Mouse (Mus musculus) stomach, embryonic 15.5 days (tissue): ENCODE results near the gene Mbnl2. TPM values are rescaled to one million over a fixed set of nuclear protein-coding genes. Genes with fewer than 3 reads are reported as not detected.

ENCODE experiments used
- ATAC-seq: fragments of 200-750 bp; cut with Nextera tagmentation; 2 replicates; pipeline ENCODE4 v1.8.0; 2017; ENCODE audit warnings: low read depth, moderate number of reproducible peaks, moderate TSS enrichment; ENCODE audit not compliant: insufficient read depth, low FRiP score
- H3K27ac ChIP-seq: fragments of 300-500 bp; sonication (generic); 2 replicates; pipeline ENCODE4 v1.5.1; 2015; ENCODE audit warnings: mild to moderate bottlenecking, inconsistent platforms
- H3K27me3 ChIP-seq: fragments of 300-500 bp; sonication (generic); replicated peaks from 2 replicates; pipeline ENCODE4 v1.6.1; 2015; ENCODE audit warnings: inconsistent platforms
- H3K36me3 ChIP-seq: fragments of 300-500 bp; sonication (generic); 2 replicates; pipeline ENCODE4 v1.6.1; 2015; ENCODE audit warnings: inconsistent platforms
- H3K4me1 ChIP-seq: fragments of 300-500 bp; sonication (generic); 2 replicates; pipeline ENCODE4 v1.6.1; 2015; ENCODE audit warnings: inconsistent platforms
- H3K4me2 ChIP-seq: fragments of 300-500 bp; sonication (generic); 2 replicates; pipeline ENCODE4 v1.6.1; 2015; ENCODE audit warnings: mild to moderate bottlenecking, inconsistent platforms
- H3K4me3 ChIP-seq: fragments of 300-500 bp; sonication (generic); replicated peaks from 2 replicates; pipeline ENCODE4 v1.5.1; 2015; ENCODE audit warnings: inconsistent platforms
- H3K9ac ChIP-seq: fragments of 300-500 bp; sonication (generic); 2 replicates; pipeline ENCODE4 v1.6.1; 2015; ENCODE audit warnings: inconsistent platforms
- H3K9me3 ChIP-seq: fragments of 300-500 bp; sonication (generic); 2 replicates; pipeline ENCODE4 v1.6.1; 2016; ENCODE audit warnings: inconsistent platforms
- WGBS: fragments of 180-500 bp; shearing (Covaris S2); methylation state at CpG from one replicate; pipeline ENCODE4 v1.1.7; 2015; 5-methylcytosine and 5-hydroxymethylcytosine counted together
- polyA plus RNA-seq: library from polyadenylated mRNA; unstranded; fragments of >200 nt; fragmentation: Nextera tagmentation; extraction: Ambion mirVana; gene quantifications from 2 replicates; pipeline ENCODE4 v1.2.1, GENCODE M21; 2015

Mbnl2 gene
- polyA plus RNA-seq, 1 experiment from 2014 or later, result 109 TPM

DNA sequence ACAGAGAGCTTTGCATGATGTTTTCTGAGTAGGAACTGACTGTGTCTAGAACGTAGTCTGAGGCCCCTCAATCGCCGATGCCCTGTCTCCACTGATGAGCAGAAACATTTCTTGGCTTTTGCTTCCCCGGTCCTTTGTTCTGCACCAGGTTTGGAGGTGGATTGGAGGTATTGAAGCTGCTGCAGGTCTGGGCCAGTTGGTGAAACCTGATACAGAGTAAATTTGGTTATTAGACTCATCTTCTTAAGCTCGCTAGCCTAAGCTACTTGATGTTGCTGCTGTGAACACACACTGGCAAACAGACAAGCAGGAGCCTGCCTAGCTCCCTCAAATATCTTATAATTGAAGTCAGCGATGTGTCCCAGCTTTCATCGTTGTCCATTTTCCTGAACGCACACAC, 46.6 kb downstream of the Mbnl2 start:
- Histone ChIP-seq H3K4me2 (no peak overlapping the region), H3K9ac (no peak overlapping the region), H3K27me3 (no peaks in the 10 kb centered on the region), H3K4me3 (no peak overlapping the region), H3K4me1 (peaks cover 16% of the 10 kb centered on the region), H3K9me3 (no peaks in the 10 kb centered on the region), H3K27ac (peak overlapping the region; percentile 42; the same call in 1 of the 2 replicates), H3K36me3 (no peaks in the 10 kb centered on the region; the same call in 1 of the 2 replicates)
- WGBS, result 80% methylated on average over 8 of the region's 8 CpGs
- no peak for ATAC-seq

GRCm38 (mm10) chr14:120323111-120323510, 47.6 kb downstream of the Mbnl2 start:
- Histone ChIP-seq H3K27ac (no peak overlapping the region), H3K27me3 (no peaks in the 10 kb centered on the region), H3K4me3 (no peak overlapping the region), H3K9ac (no peak overlapping the region), H3K4me1 (peaks cover 14% of the 10 kb centered on the region), H3K9me3 (no peaks in the 10 kb centered on the region), H3K36me3 (no peaks in the 10 kb centered on the region; the same call in 1 of the 2 replicates), H3K4me2 (no peak overlapping the region)
- no peak for ATAC-seq
- WGBS, result 40% methylated on average over 1 of the region's 1 CpGs

DNA sequence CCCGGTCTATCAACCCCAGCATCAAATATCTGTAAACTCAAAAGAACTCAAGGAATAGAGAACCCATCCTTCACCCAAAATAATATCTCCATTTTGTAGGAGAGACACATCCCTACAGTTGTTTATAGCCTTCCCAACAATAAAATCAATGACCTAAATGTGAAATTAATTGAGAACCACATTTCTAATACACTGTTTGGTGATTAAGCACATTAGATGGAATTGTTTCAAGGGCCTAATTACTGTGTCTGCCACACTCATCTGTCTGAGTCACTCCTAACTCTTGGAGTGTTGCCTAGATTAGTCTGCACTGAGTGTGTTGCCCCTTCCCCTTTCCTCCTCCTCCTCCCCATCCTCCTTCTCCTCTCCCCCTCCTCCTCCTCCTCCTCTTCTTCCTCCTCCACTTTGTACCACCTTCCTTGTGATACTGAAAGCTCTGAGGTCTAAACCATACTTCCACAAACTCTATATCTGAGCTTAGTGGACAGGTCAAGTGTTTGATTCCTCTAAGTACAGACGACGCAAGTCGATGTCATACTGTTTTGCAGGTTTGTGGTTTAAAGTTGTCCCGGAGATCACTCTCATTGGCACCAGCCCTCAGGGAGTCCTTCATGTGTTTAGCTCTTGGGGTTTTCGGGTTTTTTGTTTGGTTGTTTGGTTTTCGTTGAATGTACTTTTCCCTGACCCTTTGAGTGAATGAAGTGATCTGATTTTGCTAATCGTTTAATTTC, 48.8 kb downstream of the Mbnl2 start:
- no peak overlapping the region for H3K9ac ChIP-seq
- H3K27me3 ChIP-seq, result no peaks in the 10 kb centered on the region
- peaks cover 10% of the 10 kb centered on the region for H3K4me1 ChIP-seq
- 83% methylated on average over 8 of the region's 8 CpGs for WGBS
- H3K4me3 ChIP-seq, result no peak overlapping the region
- no peaks in the 10 kb centered on the region; the same call in 1 of the 2 replicates for H3K36me3 ChIP-seq
- H3K4me2 ChIP-seq, result no peak overlapping the region
- no peaks in the 10 kb centered on the region for H3K9me3 ChIP-seq
- no peak for ATAC-seq
- no peak overlapping the region for H3K27ac ChIP-seq

- Histone ChIP-seq H3K36me3 (no peaks in the 10 kb centered on the region; the same call in 1 of the 2 replicates), H3K9me3 (no peaks in the 10 kb centered on the region), H3K9ac (no peak overlapping the region), H3K4me1 (peaks cover 6% of the 10 kb centered on the region), H3K27me3 (no peaks in the 10 kb centered on the region), H3K4me3 (no peak overlapping the region), H3K27ac (no peak overlapping the region), H3K4me2 (no peak overlapping the region)
- 86% methylated on average over 19 of the region's 19 CpGs for WGBS
- ATAC-seq, result no peak
Observed at GRCm38 (mm10) chr14:120324883-120325480, 49.5 kb downstream of the Mbnl2 start.

DNA sequence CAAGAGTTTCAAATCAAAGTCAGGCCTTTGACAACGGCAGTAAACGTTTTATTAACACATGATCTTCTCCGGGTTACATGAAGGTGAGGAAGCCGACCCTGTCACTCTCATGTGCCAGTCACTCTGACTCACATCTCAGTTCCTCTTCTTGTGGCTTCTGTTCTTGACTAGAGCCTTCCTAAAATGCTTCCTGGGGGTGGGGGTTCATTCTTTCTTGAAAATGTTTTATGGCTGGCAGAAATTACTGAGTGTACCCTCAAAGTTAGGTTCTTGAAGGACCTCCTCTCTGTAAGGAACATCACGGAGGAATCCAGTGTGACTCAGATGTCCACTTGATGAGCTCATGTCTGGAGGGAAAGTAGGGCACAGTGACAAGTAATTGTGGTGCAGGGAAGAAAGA, 50.2 kb downstream of the Mbnl2 start:
- H3K4me2 ChIP-seq, result no peak overlapping the region
- 67% methylated on average over 5 of the region's 5 CpGs for WGBS
- peaks cover 6% of the 10 kb centered on the region for H3K4me1 ChIP-seq
- H3K36me3 ChIP-seq, result no peaks in the 10 kb centered on the region; the same call in 1 of the 2 replicates
- no peak overlapping the region for H3K27ac ChIP-seq
- H3K4me3 ChIP-seq, result no peak overlapping the region
- H3K27me3 ChIP-seq, result no peaks in the 10 kb centered on the region
- H3K9me3 ChIP-seq, result no peaks in the 10 kb centered on the region
- no peak overlapping the region for H3K9ac ChIP-seq
- no peak for ATAC-seq

DNA sequence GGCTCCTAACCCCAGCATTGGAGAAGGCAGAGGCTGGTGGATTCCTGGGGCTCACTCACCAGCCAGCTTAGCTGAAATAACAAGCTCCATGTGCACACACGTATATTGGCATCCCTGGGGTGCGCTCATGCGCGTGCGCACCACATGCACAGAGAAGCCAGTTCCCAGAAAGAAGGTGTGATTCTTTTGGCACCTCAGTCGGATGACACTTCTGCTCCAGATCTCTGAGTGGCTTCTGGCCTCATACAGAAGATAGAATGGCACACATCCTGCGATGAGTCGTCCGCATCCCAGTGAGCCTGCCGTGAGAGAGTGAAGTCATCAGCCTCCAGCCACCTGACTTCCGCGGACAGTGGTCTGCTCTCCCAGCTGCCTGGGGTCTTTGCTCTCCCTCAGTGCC, 55.0 kb downstream of the Mbnl2 start:
- H3K4me1 ChIP-seq, result peaks cover 8% of the 10 kb centered on the region; the same call in 1 of the 2 replicates
- no peak overlapping the region for H3K4me2 ChIP-seq
- H3K36me3 ChIP-seq, result no peaks in the 10 kb centered on the region
- no peak overlapping the region for H3K27ac ChIP-seq
- H3K9ac ChIP-seq, result no peak overlapping the region
- no peak overlapping the region for H3K4me3 ChIP-seq
- ATAC-seq, result no peak
- H3K9me3 ChIP-seq, result no peaks in the 10 kb centered on the region
- WGBS, result 76% methylated on average over 12 of the region's 12 CpGs
- no peaks in the 10 kb centered on the region for H3K27me3 ChIP-seq

GRCm38 (mm10) chr14:120330881-120331514, 55.5 kb downstream of the Mbnl2 start:
- Histone ChIP-seq H3K27ac (no peak overlapping the region), H3K36me3 (no peaks in the 10 kb centered on the region), H3K27me3 (no peaks in the 10 kb centered on the region), H3K4me3 (no peak overlapping the region), H3K4me2 (no peak overlapping the region), H3K4me1 (peaks cover 9% of the 10 kb centered on the region; the same call in 1 of the 2 replicates), H3K9ac (no peak overlapping the region), H3K9me3 (no peaks in the 10 kb centered on the region)
- no peak for ATAC-seq
- WGBS, result 83% methylated on average over 13 of the region's 13 CpGs

- Histone ChIP-seq H3K27me3 (no peaks in the 10 kb centered on the region), H3K9me3 (no peaks in the 10 kb centered on the region), H3K4me2 (no peak overlapping the region), H3K4me1 (peaks cover 17% of the 10 kb centered on the region), H3K27ac (no peak overlapping the region), H3K9ac (no peak overlapping the region), H3K4me3 (no peak overlapping the region), H3K36me3 (no peaks in the 10 kb centered on the region)
- WGBS, result 76% methylated on average over 15 of the region's 15 CpGs
- ATAC-seq, result no peak
Observed at GRCm38 (mm10) chr14:120333465-120334243, 58.2 kb downstream of the Mbnl2 start.

DNA sequence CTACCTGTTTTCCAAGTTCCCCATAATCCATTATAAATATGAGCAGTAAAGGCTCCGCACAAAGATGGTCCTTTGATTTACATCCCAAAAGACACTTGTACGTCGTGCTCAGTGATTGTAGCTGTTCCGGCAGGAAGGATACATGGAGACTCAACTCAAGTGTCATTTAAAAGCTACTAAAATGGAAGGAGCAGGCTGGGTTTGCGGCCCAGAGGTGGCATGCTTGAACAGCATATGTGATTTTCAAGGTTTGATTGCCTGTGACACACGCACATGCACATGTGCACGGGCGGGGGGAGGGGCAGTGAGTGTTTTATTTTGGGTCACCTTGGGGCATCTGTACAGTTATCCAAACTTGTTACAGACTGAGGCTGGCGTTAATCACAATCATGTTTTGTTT, 59.9 kb downstream of the Mbnl2 start:
- Histone ChIP-seq H3K36me3 (no peaks in the 10 kb centered on the region), H3K9ac (no peak overlapping the region), H3K27me3 (no peaks in the 10 kb centered on the region), H3K4me1 (peaks cover 17% of the 10 kb centered on the region), H3K4me2 (no peak overlapping the region), H3K9me3 (no peaks in the 10 kb centered on the region), H3K4me3 (no peak overlapping the region), H3K27ac (no peak overlapping the region)
- 81% methylated on average over 9 of the region's 9 CpGs for WGBS
- ATAC-seq, result no peak

GRCm38 (mm10) chr14:120335871-120336270, 60.4 kb downstream of the Mbnl2 start:
- H3K36me3 ChIP-seq, result no peaks in the 10 kb centered on the region
- H3K9ac ChIP-seq, result no peak overlapping the region
- H3K27ac ChIP-seq, result no peak overlapping the region
- no peak overlapping the region for H3K4me2 ChIP-seq
- no peak for ATAC-seq
- peaks cover 17% of the 10 kb centered on the region for H3K4me1 ChIP-seq
- 69% methylated on average over 6 of the region's 6 CpGs for WGBS
- H3K27me3 ChIP-seq, result no peaks in the 10 kb centered on the region
- no peaks in the 10 kb centered on the region for H3K9me3 ChIP-seq
- no peak overlapping the region for H3K4me3 ChIP-seq

GRCm38 (mm10) chr14:120336380-120336779, 60.9 kb downstream of the Mbnl2 start:
- Histone ChIP-seq H3K36me3 (no peaks in the 10 kb centered on the region), H3K4me2 (no peak overlapping the region), H3K9me3 (no peaks in the 10 kb centered on the region), H3K4me1 (peaks cover 17% of the 10 kb centered on the region), H3K27me3 (no peaks in the 10 kb centered on the region), H3K27ac (0 out of 2 replicates have a peak overlapping the region, but pooled peaks have one; percentile 3), H3K9ac (no peak overlapping the region), H3K4me3 (no peak overlapping the region)
- 50% methylated on average over 7 of the region's 7 CpGs for WGBS
- ATAC-seq, result no peak
